Mouse (Mus musculus): ENCODE measurements around the gene Rnf113a2. TPM values are rescaled to one million over a fixed set of nuclear protein-coding genes. Genes with fewer than 3 reads are reported as not detected.

The Rnf113a2 gene
- polyA plus RNA-seq, 1 experiment, result 5.6 TPM

- WGBS, result 89% methylated on average over 3 of the region's 3 CpGs
- H3K4me3 ChIP-seq (ENCODE audit: insufficient read depth, low read depth, low read length), result no peak overlapping the region
- peaks cover 9% of the 10 kb centered on the region for H3K36me3 ChIP-seq (ENCODE audit: control insufficient read depth, insufficient read depth, low read length)
- H3K27me3 ChIP-seq (replicated peaks; ENCODE audit: control insufficient read depth, insufficient read depth, low read length), result no peaks in the 10 kb centered on the region
- no peak overlapping the region for H3K27ac ChIP-seq (ENCODE audit: insufficient read depth, low read depth, low read length)
- TF ChIP-seq CTCF (conservative IDR thresholded peaks at IDR 0.05; ENCODE audit: insufficient read depth, insufficient read length, low read depth, low read length) (no peak), POLR2A (IDR thresholded peaks at IDR 0.05; ENCODE audit: low read depth, low read length) (no peak)
- DNase-seq, result no peak
- no peaks in the 10 kb centered on the region for H3K4me1 ChIP-seq (ENCODE audit: control insufficient read depth, insufficient read depth, low read length)
Measured at GRCm38 (mm10) chr12:84456911-84457310, 39.9 kb downstream of the Rnf113a2 start.

GRCm38 (mm10) chr12:84459845-84460244, 42.8 kb downstream of the Rnf113a2 start:
- Histone ChIP-seq H3K36me3 (ENCODE audit: control insufficient read depth, insufficient read depth, low read length) (peaks cover 14% of the 10 kb centered on the region), H3K4me3 (ENCODE audit: insufficient read depth, low read depth, low read length) (no peak overlapping the region), H3K27me3 (replicated peaks; ENCODE audit: control insufficient read depth, insufficient read depth, low read length) (no peaks in the 10 kb centered on the region), H3K27ac (ENCODE audit: insufficient read depth, low read depth, low read length) (no peak overlapping the region), H3K4me1 (ENCODE audit: control insufficient read depth, insufficient read depth, low read length) (no peaks in the 10 kb centered on the region)
- no peak for DNase-seq
- no peak for TF ChIP-seq POLR2A (IDR thresholded peaks at IDR 0.05; ENCODE audit: low read depth, low read length)
- TF ChIP-seq CTCF (conservative IDR thresholded peaks at IDR 0.05; ENCODE audit: insufficient read depth, insufficient read length, low read depth, low read length), result peak; percentile 22; the same call in 1 of the 2 replicates
- 39% methylated on average over 1 of the region's 1 CpGs for WGBS

DNA sequence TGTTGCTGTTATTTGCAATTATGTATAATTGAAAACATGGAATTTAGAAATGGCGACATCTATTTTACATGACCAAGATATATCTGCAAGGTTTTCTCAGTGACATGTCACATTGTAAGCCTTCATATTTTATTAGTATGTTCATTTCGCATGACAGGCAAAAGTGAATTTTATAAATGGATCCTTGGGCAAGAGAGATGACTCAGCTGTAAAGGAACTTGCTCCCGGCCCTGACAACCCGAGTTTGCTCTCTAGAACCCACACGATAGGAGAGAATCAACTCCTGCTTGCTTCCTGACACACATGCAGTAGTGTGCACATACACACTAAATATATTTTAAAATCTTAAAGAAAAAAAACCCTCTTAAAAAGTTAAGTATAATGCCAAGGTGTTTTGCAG, 44.4 kb downstream of the Rnf113a2 start:
- WGBS, result 88% methylated on average over 5 of the region's 5 CpGs
- Histone ChIP-seq H3K27ac (ENCODE audit: insufficient read depth, low read depth, low read length) (no peak overlapping the region), H3K27me3 (replicated peaks; ENCODE audit: control insufficient read depth, insufficient read depth, low read length) (no peaks in the 10 kb centered on the region), H3K36me3 (ENCODE audit: control insufficient read depth, insufficient read depth, low read length) (peaks cover 15% of the 10 kb centered on the region), H3K4me3 (ENCODE audit: insufficient read depth, low read depth, low read length) (no peak overlapping the region), H3K4me1 (ENCODE audit: control insufficient read depth, insufficient read depth, low read length) (no peaks in the 10 kb centered on the region)
- TF ChIP-seq CTCF (conservative IDR thresholded peaks at IDR 0.05; ENCODE audit: insufficient read depth, insufficient read length, low read depth, low read length), result no peak
- no peak for TF ChIP-seq POLR2A (IDR thresholded peaks at IDR 0.05; ENCODE audit: low read depth, low read length)
- no peak for DNase-seq

GRCm38 (mm10) chr12:84462856-84463255, 45.9 kb downstream of the Rnf113a2 start:
- H3K4me1 ChIP-seq (ENCODE audit: control insufficient read depth, insufficient read depth, low read length), result no peaks in the 10 kb centered on the region

More at GRCm38 (mm10) chr12:84462856-84463255, 45.9 kb downstream of the Rnf113a2 start:
- no peak for DNase-seq
- no peak for TF ChIP-seq CTCF (conservative IDR thresholded peaks at IDR 0.05; ENCODE audit: insufficient read depth, insufficient read length, low read depth, low read length)
- no peak for TF ChIP-seq POLR2A (IDR thresholded peaks at IDR 0.05; ENCODE audit: low read depth, low read length)
- Histone ChIP-seq H3K27me3 (replicated peaks; ENCODE audit: control insufficient read depth, insufficient read depth, low read length) (no peaks in the 10 kb centered on the region), H3K4me3 (ENCODE audit: insufficient read depth, low read depth, low read length) (no peak overlapping the region), H3K36me3 (ENCODE audit: control insufficient read depth, insufficient read depth, low read length) (peaks cover 14% of the 10 kb centered on the region; the same call in 1 of the 2 replicates), H3K27ac (ENCODE audit: insufficient read depth, low read depth, low read length) (no peak overlapping the region)
- WGBS, result 85% methylated on average over 3 of the region's 3 CpGs

Other genes starting within 250 kb of the Rnf113a2 start
- gene Elmsan1, start 198.3 kb upstream of the Rnf113a2 start, polyA plus RNA-seq (2012; rRNA removed), result 6.7 and 7.4 TPM in 2 replicates
- gene Ptgr2, start 132.0 kb upstream of the Rnf113a2 start, polyA plus RNA-seq (2012; rRNA removed), result 31.0 and 50.5 TPM in 2 replicates
- gene Zfp410, start 100.3 kb upstream of the Rnf113a2 start, polyA plus RNA-seq (2012; rRNA removed), result 18.8 and 23.8 TPM in 2 replicates
- 47.7 and 51.2 TPM in 2 replicates for gene Coq6, start 55.5 kb upstream of the Rnf113a2 start, polyA plus RNA-seq (2012; rRNA removed)
- gene Fam161b, start 55.4 kb upstream of the Rnf113a2 start, polyA plus RNA-seq (2012; rRNA removed), result 1.2 and 1.3 TPM in 2 replicates
- gene Entpd5, start 8.2 kb upstream of the Rnf113a2 start, polyA plus RNA-seq (2012; rRNA removed), result 100 and 111 TPM in 2 replicates
- 0.46 and 0.58 TPM in 2 replicates for gene Bbof1, start 8.1 kb upstream of the Rnf113a2 start, polyA plus RNA-seq (2012; rRNA removed)
- 245 and 297 TPM in 2 replicates for gene Aldh6a1, start 33.8 kb downstream of the Rnf113a2 start, polyA plus RNA-seq (2012; rRNA removed)
- gene Lin52, start 34.2 kb downstream of the Rnf113a2 start, polyA plus RNA-seq (2012; rRNA removed), result 21.6 and 26.3 TPM in 2 replicates
- gene Vsx2, start 152.6 kb downstream of the Rnf113a2 start, polyA plus RNA-seq (2012; rRNA removed), result not detected in 2 replicates
- gene Abcd4, start 200.2 kb downstream of the Rnf113a2 start, polyA plus RNA-seq (2012; rRNA removed), result 57.7 and 63.3 TPM in 2 replicates
- gene Vrtn, start 223.8 kb downstream of the Rnf113a2 start, polyA plus RNA-seq (2012; rRNA removed), result not detected in 2 replicates

Measured in kidney, adult 2 months (tissue).